Mouse (Mus musculus): ENCODE measurements around the gene Serf1. TPM values are rescaled to one million over a fixed set of nuclear protein-coding genes. Genes with fewer than 3 reads are reported as not detected.

Gene Serf1
- polyA plus RNA-seq (2017; shearing (Covaris generic)) = 3.6 TPM

GRCm38 (mm10) chr13:100107652-100108472 is at the start of gene Serf1:
Gene Serf1, plus strand, starts transcription at chr13:100108012.

GRCm38 (mm10) chr13:100103748-100104254 is 4.0 kb upstream of the Serf1 start, which contains the start of gene Bdp1:
Gene Bdp1, minus strand, starts transcription at chr13:100104070.

GRCm38 (mm10) chr13:100124423-100125257 is 16.8 kb downstream of the Serf1 start, which contains the start of gene Smn1:
Gene Smn1, plus strand, starts transcription at chr13:100124852.

Other genes starting within 250 kb of the Serf1 start
- gene Cartpt, start 206.9 kb upstream of the Serf1 start, polyA plus RNA-seq (2017; shearing (Covaris generic)) = not detected
- gene Mccc2, start 92.4 kb upstream of the Serf1 start, polyA plus RNA-seq (2017; shearing (Covaris generic)) = 14.5 TPM
- gene Bdp1, start 3.9 kb upstream of the Serf1 start, polyA plus RNA-seq (2017; shearing (Covaris generic)) = 88.6 TPM
- 28.2 TPM for gene Smn1, start 16.8 kb downstream of the Serf1 start, polyA plus RNA-seq (2017; shearing (Covaris generic))
- gene Naip2, start 94.1 kb downstream of the Serf1 start, polyA plus RNA-seq (2017; shearing (Covaris generic)) = 0.60 TPM
- gene Naip5, start 138.3 kb downstream of the Serf1 start, polyA plus RNA-seq (2017; shearing (Covaris generic)) = not detected
- gene Naip6, start 209.7 kb downstream of the Serf1 start, polyA plus RNA-seq (2017; shearing (Covaris generic)) = 0.07 TPM

Data from naive thymus-derived CD4-positive, alpha-beta T cell, adult 5 months (primary cell).